ENCODE assay signal across 12 mouse cellular contexts in the genomic region with DNA sequence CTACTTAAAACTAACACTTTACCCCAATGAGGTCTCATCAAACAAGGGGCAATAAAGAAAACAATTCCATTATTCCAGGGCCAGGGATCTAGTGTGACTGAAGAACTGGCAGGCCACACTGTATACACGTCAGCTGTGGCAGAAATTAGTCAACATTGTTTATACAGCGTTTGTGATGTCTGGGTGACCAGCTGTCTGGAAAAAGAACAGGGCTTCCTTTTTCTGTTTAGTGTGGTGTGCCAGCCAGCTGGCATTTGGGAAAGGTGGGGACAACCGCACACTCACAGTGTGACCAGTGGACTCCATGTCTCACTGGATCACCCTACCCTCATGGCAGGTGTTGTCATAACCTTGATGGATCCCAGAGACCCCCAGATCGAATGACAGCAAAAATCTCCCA.
DNase-seq lines count a peak whose midpoint lies in the region; ATAC-seq and TF ChIP-seq lines count a peak whose summit lies in the region.
"Had no signal": no experiment of that assay in that cellular context is flagged by ENCODE, and none has a peak within 500 bp of the region (broad histone marks: within the 10 kb centered on the region; RNA-seq: fewer than 3 reads in every experiment).

No protein-coding gene starts in this region.

- H3K4me1 ChIP-seq in hindbrain, postnatal 0 days (ENCODE audit: insufficient read depth, low read length) = no peaks in the 10 kb centered on the region
- no peaks in the 10 kb centered on the region for H3K4me1 ChIP-seq in hindbrain, embryonic 14.5 days (replicated peaks; ENCODE audit: control insufficient read depth, insufficient read depth, low read length)
- H3K4me1 ChIP-seq: liver, embryonic 15.5 days had no signal

- intact Hi-C loops in heart, postnatal 10 days (cut with DNase I) = loop anchor here (5.0 kb wide), 1 partner anchor 34 kb away; no protein-coding TSS in a partner anchor

- no peak overlapping the region for H3K4me3 ChIP-seq in hindbrain, postnatal 0 days (ENCODE audit: low read length)
- H3K4me3 ChIP-seq in hindbrain, embryonic 14.5 days (replicated peaks; ENCODE audit: low read length) = no peak overlapping the region
- H3K4me3 ChIP-seq: erythroblast, embryonic 14.5 days; liver, embryonic 15.5 days had no signal

- ATAC-seq in hindbrain, postnatal 0 days = peak; percentile 51; the same call in 1 of the 2 replicates
- ATAC-seq in hindbrain, embryonic 14.5 days (ENCODE audit: low FRiP score) = no peak

- H3K27ac ChIP-seq in hindbrain, postnatal 0 days = no peak overlapping the region
- no peak overlapping the region for H3K27ac ChIP-seq in hindbrain, embryonic 14.5 days
- H3K27ac ChIP-seq: kidney, postnatal 0 days; liver, embryonic 15.5 days had no signal

- WGBS in hindbrain, postnatal 0 days = 46% methylated on average over 4 of the region's 4 CpGs
- WGBS in hindbrain, embryonic 14.5 days = 57% methylated on average over 4 of the region's 4 CpGs

- TF ChIP-seq CTCF in hindbrain, postnatal 0 days (IDR thresholded peaks at IDR 0.05; ENCODE audit: low read depth) = no peak

- no peaks in the 10 kb centered on the region for H3K9me3 ChIP-seq in hindbrain, postnatal 0 days (ENCODE audit: low read length)
- no peaks in the 10 kb centered on the region for H3K9me3 ChIP-seq in hindbrain, embryonic 14.5 days (ENCODE audit: control insufficient read depth, low read length)
- H3K9me3 ChIP-seq: liver, embryonic 15.5 days had no signal

- no peaks in the 10 kb centered on the region for H3K36me3 ChIP-seq in hindbrain, postnatal 0 days (ENCODE audit: insufficient read depth, low read length)
- H3K36me3 ChIP-seq in hindbrain, embryonic 14.5 days (replicated peaks; ENCODE audit: control insufficient read depth, insufficient read depth) = no peaks in the 10 kb centered on the region
- H3K36me3 ChIP-seq: G1E; liver, embryonic 15.5 days had no signal

- no peak for DNase-seq in hindbrain, postnatal 0 days (ENCODE audit: low spot score)
- no peak for DNase-seq in hindbrain, embryonic 14.5 days (ENCODE audit: low spot score)
- DNase-seq in adipocyte (ENCODE audit: low spot score) = peak; percentile 29
- peak; percentile 42 to 55 for DNase-seq in heart, postnatal 10 days
- peak; percentile 78 for DNase-seq in lung, postnatal 10 days
- DNase-seq in urinary bladder, adult 2 months (ENCODE audit: low spot score) = no peak
- no peak for DNase-seq in spleen, postnatal 10 days (ENCODE audit: low spot score in 2 of 2)
- DNase-seq: adrenal gland, adult 8-10 months had no signal

- no peak overlapping the region for H3K4me2 ChIP-seq in hindbrain, postnatal 0 days (ENCODE audit: low read depth, low read length)
- no peak overlapping the region for H3K4me2 ChIP-seq in hindbrain, embryonic 14.5 days (replicated peaks)
- H3K4me2 ChIP-seq: liver, embryonic 15.5 days had no signal

- no peak overlapping the region for H3K9ac ChIP-seq in hindbrain, postnatal 0 days (replicated peaks; ENCODE audit: low read length)
- H3K9ac ChIP-seq in hindbrain, embryonic 14.5 days = no peak overlapping the region
- H3K9ac ChIP-seq: liver, embryonic 15.5 days had no signal

- H3K27me3 ChIP-seq in hindbrain, postnatal 0 days (ENCODE audit: insufficient read depth, low read length) = no peaks in the 10 kb centered on the region
- no peaks in the 10 kb centered on the region for H3K27me3 ChIP-seq in hindbrain, embryonic 14.5 days (ENCODE audit: control insufficient read depth, insufficient read depth, low read length)
- H3K27me3 ChIP-seq: liver, embryonic 15.5 days had no signal

Comparison
In these comparisons a context has a peak if more than half of its experiments do, and no peak if none do; other contexts are left out.
1. DNase-seq: peak in adipocyte (single experiment), heart, postnatal 10 days (2 of 2) and lung, postnatal 10 days (single experiment); none in hindbrain, postnatal 0 days (single experiment), hindbrain, embryonic 14.5 days (single experiment), urinary bladder, adult 2 months (single experiment) and spleen, postnatal 10 days (0 of 2).